7 mouse cellular contexts compared by ENCODE assay signal in genomic region chr9:63706152-63706733, GRCm38 (mm10). TPM values are rescaled to one million over a fixed set of nuclear protein-coding genes. Genes with fewer than 3 reads are reported as not detected.
DNase-seq lines count a peak whose midpoint lies in the region; ATAC-seq lines count a peak whose summit lies in the region.

No protein-coding gene starts in this region.

- H3K4me2 ChIP-seq in embryonic facial prominence, embryonic 14.5 days (ENCODE audit: low read depth, low read length) = no peak overlapping the region
- peak overlapping the region; percentile 7; the same call in 1 of the 2 replicates for H3K4me2 ChIP-seq in heart, embryonic 16.5 days (ENCODE audit: low read depth, low read length)
- H3K4me2 ChIP-seq in midbrain, embryonic 12.5 days (replicated peaks) = no peak overlapping the region
- H3K4me2 ChIP-seq in stomach, embryonic 15.5 days = 0 out of 2 replicates have a peak overlapping the region, but pooled peaks have one; percentile 13

- peaks cover 33% of the 10 kb centered on the region for H3K4me1 ChIP-seq in embryonic facial prominence, embryonic 14.5 days (ENCODE audit: control insufficient read depth, insufficient read depth, low read length)
- peaks cover 55% of the 10 kb centered on the region for H3K4me1 ChIP-seq in heart, embryonic 16.5 days (ENCODE audit: control insufficient read depth, insufficient read depth, low read length)
- peaks cover 58% of the 10 kb centered on the region for H3K4me1 ChIP-seq in limb, embryonic 10.5 days
- peaks cover 30% of the 10 kb centered on the region for H3K4me1 ChIP-seq in midbrain, embryonic 12.5 days
- peaks cover 50% of the 10 kb centered on the region for H3K4me1 ChIP-seq in stomach, embryonic 15.5 days

- H3K9me3 ChIP-seq in embryonic facial prominence, embryonic 14.5 days (ENCODE audit: control insufficient read depth, low read length) = no peaks in the 10 kb centered on the region
- peaks cover 7% of the 10 kb centered on the region; the same call in 1 of the 2 replicates for H3K9me3 ChIP-seq in heart, embryonic 16.5 days (replicated peaks; ENCODE audit: control insufficient read depth, low read length)
- 0 out of 2 replicates have a peak, but pooled peaks cover 7% of the 10 kb centered on the region for H3K9me3 ChIP-seq in limb, embryonic 10.5 days (replicated peaks)
- H3K9me3 ChIP-seq in midbrain, embryonic 12.5 days = peaks cover 7% of the 10 kb centered on the region; the same call in 1 of the 2 replicates
- H3K9me3 ChIP-seq in stomach, embryonic 15.5 days = no peaks in the 10 kb centered on the region

- no peak for ATAC-seq in embryonic facial prominence, embryonic 14.5 days (ENCODE audit: low read depth)
- peak; percentile 67 for ATAC-seq in heart, embryonic 16.5 days (replicated peaks; ENCODE audit: extremely low read depth, insufficient read depth, low FRiP score)
- ATAC-seq in midbrain, embryonic 12.5 days (ENCODE audit: low FRiP score, low read depth) = no peak
- no peak for ATAC-seq in stomach, embryonic 15.5 days (ENCODE audit: insufficient read depth, low FRiP score, low read depth)

- H3K9ac ChIP-seq in embryonic facial prominence, embryonic 14.5 days (ENCODE audit: low read depth, low read length) = no peak overlapping the region
- peak overlapping the region; percentile 53 for H3K9ac ChIP-seq in heart, embryonic 16.5 days (ENCODE audit: low read length)
- H3K9ac ChIP-seq in midbrain, embryonic 12.5 days (replicated peaks) = no peak overlapping the region; the same call in 1 of the 2 replicates
- no peak overlapping the region for H3K9ac ChIP-seq in stomach, embryonic 15.5 days

- WGBS in embryonic facial prominence, embryonic 14.5 days = 9% methylated on average over 9 of the region's 9 CpGs
- WGBS in heart, embryonic 16.5 days = 6% methylated on average over 9 of the region's 9 CpGs
- WGBS in limb, embryonic 10.5 days = 43% methylated on average over 9 of the region's 9 CpGs
- 42% methylated on average over 9 of the region's 9 CpGs for WGBS in midbrain, embryonic 12.5 days
- 19% methylated on average over 9 of the region's 9 CpGs for WGBS in stomach, embryonic 15.5 days

- no peak overlapping the region for H3K4me3 ChIP-seq in embryonic facial prominence, embryonic 14.5 days (ENCODE audit: low read depth, low read length)
- H3K4me3 ChIP-seq in heart, embryonic 16.5 days (ENCODE audit: low read length) = no peak overlapping the region
- H3K4me3 ChIP-seq in limb, embryonic 10.5 days = no peak overlapping the region
- no peak overlapping the region for H3K4me3 ChIP-seq in midbrain, embryonic 12.5 days
- no peak overlapping the region for H3K4me3 ChIP-seq in stomach, embryonic 15.5 days (replicated peaks)

- DNase-seq in CD8-positive naive resting alpha-beta T cell, adult 2 months (ENCODE audit: low read depth in 2 of 2, low spot score in 2 of 2) = peak; percentile 86 to 87
- DNase-seq in adrenal gland, adult 18-20 months (ENCODE audit: low spot score in 2 of 2) = peak; percentile 62 to 69
- DNase-seq in embryonic facial prominence, embryonic 14.5 days (ENCODE audit: low spot score) = peak; percentile 68
- DNase-seq in limb, embryonic 10.5 days (ENCODE audit: low spot score) = no peak

- no peak overlapping the region for H3K27ac ChIP-seq in embryonic facial prominence, embryonic 14.5 days (replicated peaks; ENCODE audit: low read depth, low read length)
- peak overlapping the region; percentile 85 for H3K27ac ChIP-seq in heart, embryonic 16.5 days (ENCODE audit: low read length)
- peak overlapping the region; percentile 56 for H3K27ac ChIP-seq in limb, embryonic 10.5 days
- 0 out of 2 replicates have a peak overlapping the region, but pooled peaks have one; percentile 10 for H3K27ac ChIP-seq in midbrain, embryonic 12.5 days (replicated peaks)
- peak overlapping the region; percentile 51 for H3K27ac ChIP-seq in stomach, embryonic 15.5 days

- H3K27me3 ChIP-seq in embryonic facial prominence, embryonic 14.5 days (replicated peaks; ENCODE audit: control insufficient read depth, insufficient read depth, low read length) = no peaks in the 10 kb centered on the region
- no peaks in the 10 kb centered on the region for H3K27me3 ChIP-seq in heart, embryonic 16.5 days (ENCODE audit: control insufficient read depth, insufficient read depth, low read length)
- H3K27me3 ChIP-seq in limb, embryonic 10.5 days (ENCODE audit: low read depth, poor library complexity, severe bottlenecking) = no peaks in the 10 kb centered on the region
- H3K27me3 ChIP-seq in midbrain, embryonic 12.5 days = no peaks in the 10 kb centered on the region
- no peaks in the 10 kb centered on the region for H3K27me3 ChIP-seq in stomach, embryonic 15.5 days (replicated peaks)

- 0 out of 2 replicates have a peak, but pooled peaks cover 12% of the 10 kb centered on the region for H3K36me3 ChIP-seq in embryonic facial prominence, embryonic 14.5 days (ENCODE audit: control insufficient read depth, insufficient read depth, low read length)
- H3K36me3 ChIP-seq in heart, embryonic 16.5 days (ENCODE audit: control insufficient read depth, insufficient read depth) = 0 out of 2 replicates have a peak, but pooled peaks cover 5% of the 10 kb centered on the region
- peaks cover 32% of the 10 kb centered on the region for H3K36me3 ChIP-seq in limb, embryonic 10.5 days
- H3K36me3 ChIP-seq in midbrain, embryonic 12.5 days = peaks cover 16% of the 10 kb centered on the region
- peaks cover 17% of the 10 kb centered on the region; the same call in 1 of the 2 replicates for H3K36me3 ChIP-seq in stomach, embryonic 15.5 days

RNA-seq across cellular contexts. Expression of gene Smad3, which starts 51.6 kb away (rescaled TPM):
- total RNA-seq in adrenal gland, adult 18-20 months (2021) = 10 to 100 TPM; 24.6 to 25.2 TPM
- 17.0 and 19.3 TPM in 2 replicates for polyA plus RNA-seq in embryonic facial prominence, embryonic 14.5 days (2014; fragmentation: Nextera tagmentation; extraction: Ambion mirVana)
- polyA plus RNA-seq in heart, embryonic 16.5 days (2015; fragmentation: Nextera tagmentation; extraction: Ambion mirVana) = 12.5 and 13.7 TPM in 2 replicates
- polyA plus RNA-seq in limb, embryonic 10.5 days (2016; fragmentation: Nextera tagmentation; extraction: Ambion mirVana) = 27.1 and 27.7 TPM in 2 replicates
- 28.4 and 31.2 TPM in 2 replicates for polyA plus RNA-seq in midbrain, embryonic 12.5 days (2016; fragmentation: Nextera tagmentation; extraction: Ambion mirVana)
- 17.5 and 19.6 TPM in 2 replicates for polyA plus RNA-seq in stomach, embryonic 15.5 days (2015; fragmentation: Nextera tagmentation; extraction: Ambion mirVana)

Comparison
In these comparisons a context has a peak if more than half of its experiments do, and no peak if none do; other contexts are left out.
1. H3K4me2 ChIP-seq: peak in heart, embryonic 16.5 days (single experiment) and stomach, embryonic 15.5 days (single experiment); none in embryonic facial prominence, embryonic 14.5 days (single experiment) and midbrain, embryonic 12.5 days (single experiment).